Mouse (Mus musculus): ENCODE measurements at regions not wholly inside any gene's neighbourhood (a gene's known extent, or its start where the extent isn't known, plus 50 kb on each side); places are given as distances from the start of the nearest gene placed in this dataset.

- TF ChIP-seq CTCF (conservative IDR thresholded peaks at IDR 0.05; ENCODE audit: low read length) (no peak), NANOG (IDR thresholded peaks at IDR 0.05; ENCODE audit: borderline replicate concordance, low read length) (no peak), POU5F1 (IDR thresholded peaks at IDR 0.05; ENCODE audit: borderline replicate concordance, low read length) (no peak)
Measured at GRCm38 (mm10) chr2:128375827-128376226, 215.2 kb upstream of the Spdye4c start.

Data from E14TG2a.4 (cell line).